Mouse (Mus musculus) duodenum, adult 2 months (tissue): Measurements from ENCODE around the gene Ehd3. TPM values are rescaled to one million over a fixed set of nuclear protein-coding genes. Genes with fewer than 3 reads are reported as not detected.

Source experiments
- polyA plus RNA-seq: library from polyadenylated mRNA; depleted of rRNA; stranded (reverse); fragments of >200 nt; gene quantifications from 2 replicates; pipeline ENCODE4 v1.2.3, GENCODE M21; 2012; ENCODE audit warnings: low replicate concordance; rRNA removed

Gene Ehd3
- 1.6 and 2.0 TPM in 2 replicates for polyA plus RNA-seq

DNA sequence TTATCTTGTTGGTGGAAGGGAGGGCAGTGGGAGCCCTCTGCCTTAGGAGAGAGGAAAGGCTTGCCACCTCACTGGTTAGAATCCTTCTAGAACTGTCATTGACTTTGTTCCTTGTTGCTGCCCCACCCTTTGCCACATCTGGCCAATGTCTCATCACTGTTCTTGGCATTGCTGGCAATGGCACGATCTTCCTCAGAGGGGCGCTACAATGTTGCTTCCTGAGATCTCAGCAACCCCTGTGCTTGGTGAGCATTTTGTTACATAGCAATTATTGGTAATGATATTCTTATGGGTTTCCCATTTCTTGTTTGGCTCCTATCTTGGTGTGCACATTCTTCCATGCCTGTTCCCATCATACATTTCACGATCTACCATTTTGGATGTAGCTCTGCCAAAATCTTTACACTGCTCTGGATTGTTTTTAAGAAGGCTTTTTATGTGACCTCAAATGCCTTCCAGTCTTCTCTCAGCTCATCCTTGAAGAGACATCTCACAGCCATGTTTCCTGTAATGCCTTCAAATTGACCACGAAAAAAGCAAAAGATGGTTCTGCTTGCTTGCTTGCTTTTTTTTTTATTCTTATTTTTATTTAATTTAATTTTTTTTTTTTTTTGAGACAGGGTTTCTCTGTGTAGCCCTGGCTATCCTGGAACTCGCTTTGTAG, at the start of gene Ehd3:
Ehd3 (plus strand) TSS at position 614 of the 664 bp plus-strand sequence.

Other genes starting within 250 kb of the Ehd3 start
- 0.15 TPM in 1 of 2 replicates, not detected in the other for gene Galnt14, start 93.7 kb upstream of the Ehd3 start, polyA plus RNA-seq
- 253 and 380 TPM in 2 replicates for gene Xdh, start 146.1 kb downstream of the Ehd3 start, polyA plus RNA-seq
- gene Srd5a2, start 243.8 kb downstream of the Ehd3 start, polyA plus RNA-seq, result 0.29 TPM in 1 of 2 replicates, not detected in the other